Mouse (Mus musculus): ENCODE data around the gene Obp1a. TPM values are rescaled to one million over a fixed set of nuclear protein-coding genes. Genes with fewer than 3 reads are reported as not detected.

Obp1a gene
- total RNA-seq (2015; ENCODE audit: low replicate concordance) (not detected in 2 replicates), total RNA-seq (2017; ENCODE audit: low replicate concordance) (not detected in 2 replicates)

GRCm38 (mm10) chrX:78091274-78091673 lies at the start of gene Obp1a:
Gene Obp1a (minus strand): TSS chrX:78091374.
- no peak for ATAC-seq (replicated peaks; ENCODE audit: low FRiP score, poor library complexity, severe bottlenecking)

DNA sequence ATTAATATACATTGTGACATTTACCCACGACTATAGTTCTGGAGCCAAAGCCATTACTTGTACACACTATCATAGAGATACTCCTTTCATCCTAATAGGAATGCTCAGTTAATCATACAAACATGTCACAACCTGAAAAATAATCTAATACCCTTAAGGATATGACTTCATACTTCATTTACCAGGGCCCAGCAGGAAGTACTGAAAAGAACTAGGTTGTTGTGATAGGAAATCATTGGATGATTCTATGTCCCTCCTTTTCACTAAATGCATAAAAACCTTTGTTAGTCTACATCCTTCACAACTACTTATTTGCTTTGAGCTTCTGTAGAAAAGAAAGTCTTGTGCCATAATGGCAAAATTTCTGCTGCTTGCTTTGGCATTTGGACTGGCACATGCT lies 34.0 kb upstream of the Obp1a start, which contains the start of gene Gm5938:
Gene Gm5938, plus strand, starts transcription at position 301 of the 400 bp plus-strand sequence.
- ATAC-seq (replicated peaks; ENCODE audit: low FRiP score, poor library complexity, severe bottlenecking): no peak

Other genes with a start within 250 kb of the Obp1a start
- not detected in 2 replicates for gene Pbsn, start 237.8 kb downstream of the Obp1a start, total RNA-seq (2015; ENCODE audit: low replicate concordance)
- gene Pbsn, start 237.8 kb downstream of the Obp1a start, total RNA-seq (2017; ENCODE audit: low replicate concordance): not detected in 2 replicates
- not detected in 2 replicates for gene Gm14744, start 226.6 kb downstream of the Obp1a start, total RNA-seq (2015; ENCODE audit: low replicate concordance)
- not detected in 2 replicates for gene Gm14744, start 226.6 kb downstream of the Obp1a start, total RNA-seq (2017; ENCODE audit: low replicate concordance)
- not detected in 2 replicates for gene 5430402E10Rik, start 166.3 kb downstream of the Obp1a start, total RNA-seq (2015; ENCODE audit: low replicate concordance)
- gene 5430402E10Rik, start 166.3 kb downstream of the Obp1a start, total RNA-seq (2017; ENCODE audit: low replicate concordance): not detected in 2 replicates
- gene Gm5938, start 34.1 kb upstream of the Obp1a start, total RNA-seq (2015; ENCODE audit: low replicate concordance): not detected in 2 replicates
- gene Gm5938, start 34.1 kb upstream of the Obp1a start, total RNA-seq (2017; ENCODE audit: low replicate concordance): not detected in 2 replicates
- gene Obp1b, start 95.4 kb upstream of the Obp1a start, total RNA-seq (2015; ENCODE audit: low replicate concordance): not detected in 2 replicates
- gene Obp1b, start 95.4 kb upstream of the Obp1a start, total RNA-seq (2017; ENCODE audit: low replicate concordance): not detected in 2 replicates
- not detected in 2 replicates for gene Gm14743, start 154.5 kb upstream of the Obp1a start, total RNA-seq (2015; ENCODE audit: low replicate concordance)
- not detected in 2 replicates for gene Gm14743, start 154.5 kb upstream of the Obp1a start, total RNA-seq (2017; ENCODE audit: low replicate concordance)

Data from erythroblast, adult 5-6 weeks (primary cell).